Mouse (Mus musculus): Measurements from ENCODE around the gene Cadps2. TPM values are rescaled to one million over a fixed set of nuclear protein-coding genes. Genes with fewer than 3 reads are reported as not detected.

The Cadps2 gene
- polyA plus RNA-seq, 2 experiments, result 2.6 TPM

DNA sequence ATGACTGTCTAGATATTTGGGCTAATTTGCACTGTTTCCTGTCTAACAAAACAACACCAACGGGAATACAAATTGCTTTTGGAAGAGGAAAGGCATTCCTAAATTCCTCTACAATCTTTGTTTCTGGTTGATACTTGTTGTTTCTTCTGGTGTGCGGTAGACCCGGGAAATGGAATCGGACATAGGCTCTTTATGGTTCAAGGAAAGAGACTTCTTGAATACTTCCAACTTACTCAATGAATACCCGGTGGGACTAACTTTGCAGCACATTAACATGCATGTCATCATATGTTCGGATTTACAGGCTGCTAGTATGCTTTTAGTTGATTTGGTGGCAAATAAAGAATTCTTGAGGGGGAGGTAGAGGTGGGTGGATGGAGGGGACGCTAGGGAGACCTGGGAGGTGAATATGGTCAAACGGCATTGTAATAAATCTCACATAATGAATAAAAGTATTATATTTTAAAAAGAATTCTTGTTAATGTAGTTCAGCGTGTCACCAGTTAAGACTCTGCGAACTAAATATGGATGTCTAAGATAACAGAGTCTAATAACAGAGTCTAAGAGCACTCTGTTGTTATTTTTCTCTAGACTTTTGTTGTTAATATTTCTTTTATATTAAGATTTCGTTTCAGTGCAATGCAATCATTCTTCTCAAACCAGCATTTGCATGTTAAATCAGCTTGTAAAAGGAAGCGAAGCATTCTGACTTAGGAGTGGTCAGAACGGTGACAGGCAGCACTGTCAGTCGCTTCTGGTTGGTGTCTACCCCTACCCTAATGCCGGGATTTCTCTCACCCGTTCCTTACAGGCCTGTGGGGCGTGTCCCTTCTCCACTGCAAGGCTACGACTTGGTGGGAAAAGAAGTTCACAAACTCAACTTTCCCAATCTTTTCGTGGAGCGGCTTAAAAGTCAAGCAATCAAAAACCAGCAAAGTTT is 586.8 kb downstream of the Cadps2 start:
- Histone ChIP-seq H3K9me3 (ENCODE audit: control insufficient read depth, low read length) (no peaks in the 10 kb centered on the region), H3K36me3 (ENCODE audit: control insufficient read depth, insufficient read depth, low read length) (no peaks in the 10 kb centered on the region), H3K9ac (ENCODE audit: low read depth, low read length, severe bottlenecking) (no peak overlapping the region), H3K4me1 (ENCODE audit: control insufficient read depth, insufficient read depth, low read length) (peaks cover 13% of the 10 kb centered on the region), H3K4me3 (replicated peaks; ENCODE audit: low read length) (no peak overlapping the region), H3K27ac (replicated peaks; ENCODE audit: low read depth, low read length) (no peak overlapping the region), H3K4me2 (replicated peaks; ENCODE audit: low read depth, low read length, severe bottlenecking) (no peak overlapping the region), H3K27me3 (ENCODE audit: control insufficient read depth, insufficient read depth, low read length) (peaks cover 92% of the 10 kb centered on the region)
- DNase-seq (ENCODE audit: low spot score) (no peak), ATAC-seq (ENCODE audit: low FRiP score, low read depth) (no peak)
- no peak for TF ChIP-seq POLR2A (IDR thresholded peaks at IDR 0.05; ENCODE audit: borderline replicate concordance, extremely low read depth, insufficient read depth, insufficient read length)
- WGBS, result 2% methylated on average over 20 of the region's 20 CpGs

DNA sequence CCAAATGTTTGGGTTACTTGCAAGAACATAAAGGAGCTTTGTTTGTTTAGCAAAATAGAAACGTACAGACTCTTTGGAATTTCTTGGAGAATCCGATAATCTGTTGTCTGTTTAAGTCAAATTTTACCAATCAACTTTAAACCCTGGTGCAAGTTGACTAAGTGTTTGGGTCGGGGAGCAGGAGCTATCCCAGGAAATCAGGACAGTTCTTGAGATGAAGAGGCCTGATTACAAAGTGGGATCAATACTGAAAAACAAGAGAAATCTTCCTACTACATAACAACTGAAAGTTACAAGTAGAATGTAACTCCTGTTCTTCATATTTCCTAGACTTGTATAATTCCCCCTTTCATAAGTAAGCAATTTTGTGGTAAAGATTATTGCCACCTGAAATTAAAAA is 587.8 kb downstream of the Cadps2 start:
- DNase-seq (ENCODE audit: low spot score), result no peak
- no peak overlapping the region for H3K4me2 ChIP-seq (replicated peaks; ENCODE audit: low read depth, low read length, severe bottlenecking)
- no peaks in the 10 kb centered on the region for H3K9me3 ChIP-seq (ENCODE audit: control insufficient read depth, low read length)
- peaks cover 16% of the 10 kb centered on the region for H3K4me1 ChIP-seq (ENCODE audit: control insufficient read depth, insufficient read depth, low read length)
- ATAC-seq (ENCODE audit: low FRiP score, low read depth), result no peak
- WGBS, result 5% methylated on average over 3 of the region's 3 CpGs
- TF ChIP-seq POLR2A (IDR thresholded peaks at IDR 0.05; ENCODE audit: borderline replicate concordance, extremely low read depth, insufficient read depth, insufficient read length), result no peak
- H3K36me3 ChIP-seq (ENCODE audit: control insufficient read depth, insufficient read depth, low read length), result no peaks in the 10 kb centered on the region
- H3K4me3 ChIP-seq (replicated peaks; ENCODE audit: low read length), result no peak overlapping the region
- peaks cover 90% of the 10 kb centered on the region for H3K27me3 ChIP-seq (ENCODE audit: control insufficient read depth, insufficient read depth, low read length)
- no peak overlapping the region for H3K9ac ChIP-seq (ENCODE audit: low read depth, low read length, severe bottlenecking)
- no peak overlapping the region for H3K27ac ChIP-seq (replicated peaks; ENCODE audit: low read depth, low read length)

DNA sequence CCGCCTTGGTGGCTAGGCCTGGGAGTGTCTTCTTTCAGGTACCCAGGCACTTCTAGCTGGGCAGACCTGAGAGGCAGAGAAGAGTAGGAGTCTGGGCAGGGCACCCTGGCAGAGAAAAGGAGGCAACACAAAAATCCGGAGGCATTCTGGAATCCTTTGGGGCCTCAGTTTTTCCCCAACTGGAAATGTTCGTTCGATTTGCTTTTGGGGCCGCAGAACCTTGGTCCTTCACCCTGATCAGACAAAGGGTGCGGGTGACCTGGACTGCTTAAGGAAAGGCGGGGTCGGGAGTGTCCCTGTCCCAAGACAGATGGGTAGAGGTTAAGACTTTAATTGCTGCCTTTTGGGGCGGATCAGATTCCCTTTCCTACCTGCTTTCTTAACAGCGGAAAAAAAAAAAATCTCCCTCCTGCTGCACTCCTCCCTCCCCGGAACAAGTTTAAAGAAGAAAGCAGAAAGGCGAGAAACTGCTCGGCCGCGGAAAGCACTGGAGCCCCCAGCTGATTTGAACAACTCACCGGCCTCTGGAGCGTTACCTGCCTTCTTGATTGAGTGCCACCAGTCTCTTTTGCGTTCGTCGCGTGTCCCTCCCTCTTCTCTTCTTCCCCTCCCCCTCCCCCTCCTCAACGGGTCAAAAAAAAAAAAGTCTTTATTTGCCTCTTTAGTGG is 588.8 kb downstream of the Cadps2 start:
- H3K36me3 ChIP-seq (ENCODE audit: control insufficient read depth, insufficient read depth, low read length), result no peaks in the 10 kb centered on the region
- H3K27ac ChIP-seq (replicated peaks; ENCODE audit: low read depth, low read length), result no peak overlapping the region
- no peaks in the 10 kb centered on the region for H3K9me3 ChIP-seq (ENCODE audit: control insufficient read depth, low read length)
- peaks cover 16% of the 10 kb centered on the region for H3K4me1 ChIP-seq (ENCODE audit: control insufficient read depth, insufficient read depth, low read length)
- ATAC-seq (ENCODE audit: low FRiP score, low read depth) (no peak), DNase-seq (ENCODE audit: low spot score) (no peak)
- H3K4me3 ChIP-seq (replicated peaks; ENCODE audit: low read length), result no peak overlapping the region
- H3K27me3 ChIP-seq (ENCODE audit: control insufficient read depth, insufficient read depth, low read length), result peaks cover 90% of the 10 kb centered on the region
- no peak overlapping the region for H3K9ac ChIP-seq (ENCODE audit: low read depth, low read length, severe bottlenecking)
- WGBS, result 2% methylated on average over 22 of the region's 22 CpGs
- no peak overlapping the region for H3K4me2 ChIP-seq (replicated peaks; ENCODE audit: low read depth, low read length, severe bottlenecking)
- TF ChIP-seq POLR2A (IDR thresholded peaks at IDR 0.05; ENCODE audit: borderline replicate concordance, extremely low read depth, insufficient read depth, insufficient read length), result no peak

DNA sequence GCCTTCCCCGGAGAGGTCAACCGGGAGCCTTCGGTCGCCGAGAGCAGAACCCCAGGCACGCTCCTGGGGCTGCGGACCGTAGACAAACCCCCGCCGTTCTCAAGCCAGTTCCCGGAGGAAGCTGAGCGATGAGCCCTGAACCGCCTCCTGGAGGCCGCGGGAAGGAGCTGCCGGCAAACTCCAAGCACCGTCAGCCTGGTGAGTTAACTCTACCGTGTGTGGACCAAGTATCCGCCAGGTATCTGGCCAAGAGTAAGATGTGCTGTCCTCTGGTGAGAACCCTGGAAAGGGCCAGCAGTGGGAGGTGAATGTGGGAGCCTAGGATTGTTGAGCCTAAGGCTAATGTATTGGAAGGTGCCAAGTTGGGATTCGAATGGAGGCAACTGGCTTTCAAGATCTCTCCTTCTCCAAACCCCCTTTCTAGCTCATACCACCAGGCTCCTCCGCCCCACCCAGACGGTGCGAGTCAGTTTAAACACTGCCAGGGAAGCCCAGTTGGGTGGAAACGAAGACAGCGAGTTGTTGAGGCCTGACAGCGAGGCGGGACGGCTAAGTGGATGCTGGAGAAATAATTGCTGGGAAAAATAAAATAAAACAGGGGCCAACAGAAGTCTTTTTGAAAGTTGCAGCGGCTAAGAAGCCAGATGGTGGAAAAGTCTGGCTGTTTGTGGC is 589.5 kb downstream of the Cadps2 start:
- Histone ChIP-seq H3K4me2 (replicated peaks; ENCODE audit: low read depth, low read length, severe bottlenecking) (peak overlapping the region; percentile 73), H3K27ac (replicated peaks; ENCODE audit: low read depth, low read length) (no peak overlapping the region), H3K27me3 (ENCODE audit: control insufficient read depth, insufficient read depth, low read length) (peaks cover 90% of the 10 kb centered on the region), H3K4me1 (ENCODE audit: control insufficient read depth, insufficient read depth, low read length) (peaks cover 16% of the 10 kb centered on the region), H3K9ac (ENCODE audit: low read depth, low read length, severe bottlenecking) (no peak overlapping the region), H3K36me3 (ENCODE audit: control insufficient read depth, insufficient read depth, low read length) (no peaks in the 10 kb centered on the region), H3K9me3 (ENCODE audit: control insufficient read depth, low read length) (no peaks in the 10 kb centered on the region), H3K4me3 (replicated peaks; ENCODE audit: low read length) (peak overlapping the region; percentile 42)
- no peak for DNase-seq (ENCODE audit: low spot score)
- WGBS, result under 1% methylated on average over 27 of the region's 29 CpGs
- TF ChIP-seq POLR2A (IDR thresholded peaks at IDR 0.05; ENCODE audit: borderline replicate concordance, extremely low read depth, insufficient read depth, insufficient read length), result no peak
- peak; percentile 38; the same call in 1 of the 2 replicates for ATAC-seq (ENCODE audit: low FRiP score, low read depth)

DNA sequence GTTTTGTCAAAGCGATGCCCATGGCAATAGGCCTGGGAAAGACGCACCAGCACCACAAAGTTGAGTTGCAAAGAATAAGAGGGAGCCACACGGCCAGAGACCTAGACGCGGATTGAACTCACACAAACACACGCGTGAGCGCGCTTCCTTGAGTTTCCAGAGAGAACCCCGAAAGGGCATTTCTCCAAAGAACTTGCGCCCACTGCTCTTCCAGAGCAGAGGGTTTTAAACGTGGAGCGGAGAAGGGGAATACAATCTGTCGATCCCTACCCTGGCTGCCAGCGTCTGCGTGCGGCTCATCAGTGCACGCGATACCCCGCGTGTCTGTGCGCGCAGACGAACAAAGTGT is 590.2 kb downstream of the Cadps2 start:
- H3K27ac ChIP-seq (replicated peaks; ENCODE audit: low read depth, low read length), result no peak overlapping the region
- peak overlapping the region; percentile 73 for H3K4me2 ChIP-seq (replicated peaks; ENCODE audit: low read depth, low read length, severe bottlenecking)
- H3K27me3 ChIP-seq (ENCODE audit: control insufficient read depth, insufficient read depth, low read length), result peaks cover 90% of the 10 kb centered on the region
- ATAC-seq (ENCODE audit: low FRiP score, low read depth) (no peak), DNase-seq (ENCODE audit: low spot score) (no peak)
- WGBS, result 1% methylated on average over 24 of the region's 24 CpGs
- H3K9ac ChIP-seq (ENCODE audit: low read depth, low read length, severe bottlenecking), result no peak overlapping the region
- no peaks in the 10 kb centered on the region for H3K36me3 ChIP-seq (ENCODE audit: control insufficient read depth, insufficient read depth, low read length)
- peaks cover 16% of the 10 kb centered on the region for H3K4me1 ChIP-seq (ENCODE audit: control insufficient read depth, insufficient read depth, low read length)
- no peak for TF ChIP-seq POLR2A (IDR thresholded peaks at IDR 0.05; ENCODE audit: borderline replicate concordance, extremely low read depth, insufficient read depth, insufficient read length)
- H3K9me3 ChIP-seq (ENCODE audit: control insufficient read depth, low read length), result no peaks in the 10 kb centered on the region
- peak overlapping the region; percentile 42 for H3K4me3 ChIP-seq (replicated peaks; ENCODE audit: low read length)

Data from limb, embryonic 14.5 days (tissue).